Comparison of ENCODE assay signal across 8 mouse cellular contexts in the genomic region with DNA sequence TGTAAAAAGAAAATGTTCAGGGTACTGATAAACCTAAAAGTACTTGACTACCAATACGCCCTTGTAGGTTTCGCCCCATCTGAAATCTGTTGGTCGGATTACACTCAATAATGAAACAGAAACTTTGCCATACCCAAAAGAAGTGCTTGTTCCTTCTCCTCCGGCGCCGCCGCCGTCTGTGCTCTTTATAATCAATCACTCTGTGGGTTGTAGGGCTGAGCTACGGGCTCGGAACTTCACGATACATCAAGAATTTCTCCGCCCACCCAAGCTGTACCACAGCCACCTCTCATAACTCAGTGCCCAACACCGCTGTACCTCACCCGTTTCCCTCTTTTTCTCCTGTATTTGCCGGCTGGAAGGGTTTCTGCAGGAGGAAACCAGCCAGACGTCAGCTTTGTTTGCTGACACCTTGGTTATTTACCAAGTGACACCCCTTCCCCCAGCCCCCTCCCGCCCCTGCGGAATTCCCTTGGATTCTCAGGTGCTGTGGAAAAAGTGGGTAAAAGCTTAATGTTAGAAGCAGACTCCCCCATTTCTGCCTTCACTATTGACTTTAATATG. TPM values are rescaled to one million over a fixed set of nuclear protein-coding genes. Genes with fewer than 3 reads are reported as not detected.
A peak's percentile ranks its signal among the peaks of the same experiment; 100 is the strongest.
DNase-seq lines count a peak whose midpoint lies in the region; ATAC-seq and TF ChIP-seq lines count a peak whose summit lies in the region.

No protein-coding gene starts in this region.

- H3K4me2 ChIP-seq in kidney, postnatal 0 days (ENCODE audit: low read length): peak overlapping the region; percentile 66
- peak overlapping the region; percentile 75 for H3K4me2 ChIP-seq in intestine, embryonic 15.5 days (replicated peaks)

- H3K36me3 ChIP-seq in kidney, postnatal 0 days (ENCODE audit: insufficient read depth, low read length): no peaks in the 10 kb centered on the region
- no peaks in the 10 kb centered on the region for H3K36me3 ChIP-seq in embryonic facial prominence, embryonic 10.5 days (replicated peaks)
- H3K36me3 ChIP-seq in intestine, embryonic 15.5 days: no peaks in the 10 kb centered on the region

- WGBS in kidney, postnatal 0 days: 4% methylated on average over 18 of the region's 18 CpGs
- 14% methylated on average over 18 of the region's 18 CpGs for WGBS in embryonic facial prominence, embryonic 10.5 days
- 3% methylated on average over 18 of the region's 18 CpGs for WGBS in intestine, embryonic 15.5 days

- no peaks in the 10 kb centered on the region for H3K9me3 ChIP-seq in kidney, postnatal 0 days (replicated peaks; ENCODE audit: low read length)
- H3K9me3 ChIP-seq in embryonic facial prominence, embryonic 10.5 days: no peaks in the 10 kb centered on the region
- no peaks in the 10 kb centered on the region for H3K9me3 ChIP-seq in intestine, embryonic 15.5 days

- H3K27ac ChIP-seq in kidney, postnatal 0 days: no peak overlapping the region
- no peak overlapping the region for H3K27ac ChIP-seq in embryonic facial prominence, embryonic 10.5 days (replicated peaks)
- no peak overlapping the region for H3K27ac ChIP-seq in intestine, embryonic 15.5 days

- peak; percentile 24 for DNase-seq in kidney, postnatal 0 days (ENCODE audit: low spot score)
- no peak for DNase-seq in kidney, postnatal 36 days
- DNase-seq in embryonic facial prominence, embryonic 10.5 days (ENCODE audit: low spot score): peak; percentile 25
- DNase-seq in neural tube, embryonic 10.5 days (ENCODE audit: extremely low spot score, low spot score): peak; percentile 45
- DNase-seq in frontal cortex, postnatal 14 days (ENCODE audit: low spot score in 2 of 2): no peak
- DNase-seq in cerebellum, adult 11-12 months: no peak
- DNase-seq in adipocyte (ENCODE audit: low spot score): no peak

- ATAC-seq in kidney, postnatal 0 days (replicated peaks; ENCODE audit: low FRiP score, low read depth): no peak
- peak; percentile 39 for ATAC-seq in intestine, embryonic 15.5 days

- no peaks in the 10 kb centered on the region for H3K27me3 ChIP-seq in kidney, postnatal 0 days (ENCODE audit: insufficient read depth, low read length)
- H3K27me3 ChIP-seq in embryonic facial prominence, embryonic 10.5 days (replicated peaks; ENCODE audit: low read depth, poor library complexity, severe bottlenecking): peaks cover 34% of the 10 kb centered on the region
- H3K27me3 ChIP-seq in intestine, embryonic 15.5 days (replicated peaks): no peaks in the 10 kb centered on the region

- H3K9ac ChIP-seq in kidney, postnatal 0 days (ENCODE audit: low read depth, low read length): peak overlapping the region; percentile 53
- H3K9ac ChIP-seq in intestine, embryonic 15.5 days: no peak overlapping the region; the same call in 1 of the 2 replicates

- H3K4me1 ChIP-seq in kidney, postnatal 0 days (replicated peaks; ENCODE audit: insufficient read depth, low read length): peaks cover 5% of the 10 kb centered on the region; the same call in 1 of the 2 replicates
- peaks cover 15% of the 10 kb centered on the region for H3K4me1 ChIP-seq in embryonic facial prominence, embryonic 10.5 days
- peaks cover 9% of the 10 kb centered on the region; the same call in 1 of the 2 replicates for H3K4me1 ChIP-seq in intestine, embryonic 15.5 days (replicated peaks)

- TF ChIP-seq CTCF in kidney, postnatal 0 days (IDR thresholded peaks at IDR 0.05; ENCODE audit: low read depth): no peak

- H3K4me3 ChIP-seq in kidney, postnatal 0 days (replicated peaks; ENCODE audit: low read depth, low read length): peak overlapping the region; percentile 34
- peak overlapping the region; percentile 45 for H3K4me3 ChIP-seq in embryonic facial prominence, embryonic 10.5 days
- peak overlapping the region; percentile 35 for H3K4me3 ChIP-seq in intestine, embryonic 15.5 days (replicated peaks)

RNA-seq across cellular contexts. Expression of a gene that starts 10.4 kb away (rescaled TPM):
- not detected in 2 replicates for polyA plus RNA-seq in kidney, postnatal 0 days (2015; fragmentation: Nextera tagmentation; extraction: Ambion mirVana)
- polyA plus RNA-seq in embryonic facial prominence, embryonic 10.5 days (2016; fragmentation: Nextera tagmentation; extraction: Ambion mirVana): not detected in 2 replicates
- 0.33 and 0.44 TPM in 2 replicates for polyA plus RNA-seq in intestine, embryonic 15.5 days (2015; fragmentation: Nextera tagmentation; extraction: Ambion mirVana)

RNA-seq across cellular contexts. Expression of a gene that starts 20.3 kb away (rescaled TPM):
- 47.5 and 48.6 TPM in 2 replicates for polyA plus RNA-seq in kidney, postnatal 0 days (2015; fragmentation: Nextera tagmentation; extraction: Ambion mirVana)
- 98.2 and 102 TPM in 2 replicates for polyA plus RNA-seq in embryonic facial prominence, embryonic 10.5 days (2016; fragmentation: Nextera tagmentation; extraction: Ambion mirVana)
- 63.6 and 65.1 TPM in 2 replicates for polyA plus RNA-seq in intestine, embryonic 15.5 days (2015; fragmentation: Nextera tagmentation; extraction: Ambion mirVana)

RNA-seq across cellular contexts. Expression of a gene that starts 39.9 kb away (rescaled TPM):
- 74.9 and 81.3 TPM in 2 replicates for polyA plus RNA-seq in kidney, postnatal 0 days (2015; fragmentation: Nextera tagmentation; extraction: Ambion mirVana)
- polyA plus RNA-seq in embryonic facial prominence, embryonic 10.5 days (2016; fragmentation: Nextera tagmentation; extraction: Ambion mirVana): 225 and 229 TPM in 2 replicates
- 166 and 179 TPM in 2 replicates for polyA plus RNA-seq in intestine, embryonic 15.5 days (2015; fragmentation: Nextera tagmentation; extraction: Ambion mirVana)

RNA-seq across cellular contexts. Expression of a gene that starts 56.3 kb away (rescaled TPM):
- 4.8 and 4.9 TPM in 2 replicates for polyA plus RNA-seq in kidney, postnatal 0 days (2015; fragmentation: Nextera tagmentation; extraction: Ambion mirVana)
- polyA plus RNA-seq in embryonic facial prominence, embryonic 10.5 days (2016; fragmentation: Nextera tagmentation; extraction: Ambion mirVana): 0.39 and 0.78 TPM in 2 replicates
- 1.8 and 2.2 TPM in 2 replicates for polyA plus RNA-seq in intestine, embryonic 15.5 days (2015; fragmentation: Nextera tagmentation; extraction: Ambion mirVana)

RNA-seq across cellular contexts. Expression of a gene that starts 56.4 kb away (rescaled TPM):
- polyA plus RNA-seq in kidney, postnatal 0 days (2015; fragmentation: Nextera tagmentation; extraction: Ambion mirVana): 291 and 326 TPM in 2 replicates
- 104 and 116 TPM in 2 replicates for polyA plus RNA-seq in embryonic facial prominence, embryonic 10.5 days (2016; fragmentation: Nextera tagmentation; extraction: Ambion mirVana)
- 247 and 277 TPM in 2 replicates for polyA plus RNA-seq in intestine, embryonic 15.5 days (2015; fragmentation: Nextera tagmentation; extraction: Ambion mirVana)

Comparison
In these comparisons a context has a peak if more than half of its experiments do, and no peak if none do; other contexts are left out.
1. DNase-seq: peak in kidney, postnatal 0 days (single experiment), embryonic facial prominence, embryonic 10.5 days (single experiment) and neural tube, embryonic 10.5 days (single experiment); none in kidney, postnatal 36 days (0 of 2), frontal cortex, postnatal 14 days (0 of 2), cerebellum, adult 11-12 months (single experiment) and adipocyte (single experiment).
2. Peak in every context shown above with its lines, with median percentiles within 50 percentile points of each other: H3K4me3 ChIP-seq.